8 mouse cellular contexts compared by ENCODE assay signal in the genomic region with DNA sequence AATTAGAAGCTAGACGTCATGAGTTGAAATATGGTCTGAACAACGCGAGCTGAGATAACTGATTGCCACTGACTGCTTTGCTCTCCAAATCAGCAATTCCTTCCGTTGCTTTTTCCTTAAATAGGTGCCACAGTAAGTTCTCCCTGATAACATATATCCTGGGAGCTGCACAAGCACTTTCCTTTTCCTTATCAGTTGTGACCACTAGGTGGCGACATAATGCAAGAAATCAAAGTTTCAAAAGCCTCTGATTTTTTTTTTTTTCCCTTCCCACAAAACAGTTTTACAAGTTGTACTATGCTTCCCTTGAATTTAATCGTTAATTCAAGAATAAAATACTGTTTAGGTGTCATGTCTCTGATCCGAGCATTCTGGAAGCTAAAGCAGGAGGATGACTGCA. TPM values are rescaled to one million over a fixed set of nuclear protein-coding genes. Genes with fewer than 3 reads are reported as not detected.
A peak's percentile ranks its signal among the peaks of the same experiment; 100 is the strongest.
DNase-seq lines count a peak whose midpoint lies in the region; ATAC-seq lines count a peak whose summit lies in the region.

No protein-coding gene starts in this region.

- WGBS in midbrain, embryonic 10.5 days = 6% methylated on average over 7 of the region's 7 CpGs
- 7% methylated on average over 7 of the region's 7 CpGs for WGBS in midbrain, embryonic 15.5 days

- H3K9ac ChIP-seq in midbrain, embryonic 15.5 days = no peak overlapping the region

- no peak overlapping the region for H3K4me3 ChIP-seq in midbrain, embryonic 10.5 days
- no peak overlapping the region for H3K4me3 ChIP-seq in midbrain, embryonic 15.5 days

- no peak overlapping the region for H3K27ac ChIP-seq in midbrain, embryonic 10.5 days (replicated peaks)
- H3K27ac ChIP-seq in midbrain, embryonic 15.5 days = no peak overlapping the region

- H3K9me3 ChIP-seq in midbrain, embryonic 10.5 days (replicated peaks) = no peaks in the 10 kb centered on the region
- H3K9me3 ChIP-seq in midbrain, embryonic 15.5 days = no peaks in the 10 kb centered on the region

- ATAC-seq in midbrain, embryonic 15.5 days (replicated peaks) = no peak
- ATAC-seq in common myeloid progenitor, adult 5-6 weeks (replicated peaks; ENCODE audit: low read depth, poor library complexity, severe bottlenecking) = peak; percentile 49; the same call in 1 of the 2 replicates
- peak; percentile 57 for ATAC-seq in megakaryocyte progenitor cell, adult 5-6 weeks (replicated peaks; ENCODE audit: poor library complexity)

- no peaks in the 10 kb centered on the region for H3K27me3 ChIP-seq in midbrain, embryonic 10.5 days (ENCODE audit: low read depth, poor library complexity, severe bottlenecking)
- H3K27me3 ChIP-seq in midbrain, embryonic 15.5 days (replicated peaks) = no peaks in the 10 kb centered on the region

- H3K36me3 ChIP-seq in midbrain, embryonic 10.5 days = no peaks in the 10 kb centered on the region
- H3K36me3 ChIP-seq in midbrain, embryonic 15.5 days (replicated peaks) = no peaks in the 10 kb centered on the region

- no peak overlapping the region for H3K4me2 ChIP-seq in midbrain, embryonic 15.5 days

- peak; percentile 67 for DNase-seq in adrenal gland, postnatal 10 days
- no peak for DNase-seq in adrenal gland, postnatal 25 days
- peak; percentile 20 for DNase-seq in midbrain, embryonic 10.5 days (ENCODE audit: low spot score)
- DNase-seq in induced T-regulatory cell, adult 2 months (ENCODE audit: low read depth) = peak; percentile 60
- no peak for DNase-seq in urinary bladder, adult 18-20 months (ENCODE audit: low spot score in 2 of 2)

- no peaks in the 10 kb centered on the region for H3K4me1 ChIP-seq in midbrain, embryonic 10.5 days
- H3K4me1 ChIP-seq in midbrain, embryonic 15.5 days = no peaks in the 10 kb centered on the region

RNA-seq across cellular contexts. Expression of a gene that starts 40.8 kb away (rescaled TPM):
- total RNA-seq in adrenal gland, postnatal 10 days (2021) = under 1 TPM; 0.42 to 0.55 TPM
- total RNA-seq in adrenal gland, postnatal 25 days (2021) = not detected in 2 replicates
- 0.17 and 0.21 TPM in 2 replicates for polyA plus RNA-seq in midbrain, embryonic 10.5 days (2016; fragmentation: Nextera tagmentation; extraction: Ambion mirVana)
- 11.1 and 11.6 TPM in 2 replicates for polyA plus RNA-seq in midbrain, embryonic 15.5 days (2015; fragmentation: Nextera tagmentation; extraction: Ambion mirVana)
- total RNA-seq in common myeloid progenitor, adult 5-6 weeks (2017) = not detected in 2 replicates
- not detected in 2 replicates for total RNA-seq in megakaryocyte progenitor cell, adult 5-6 weeks (2015)
- not detected in 2 replicates for total RNA-seq in megakaryocyte progenitor cell, adult 5-6 weeks (2017)

Comparison
In these comparisons a context has a peak if more than half of its experiments do, and no peak if none do; other contexts are left out.
1. DNase-seq: peak in adrenal gland, postnatal 10 days (single experiment), midbrain, embryonic 10.5 days (single experiment) and induced T-regulatory cell, adult 2 months (single experiment); none in adrenal gland, postnatal 25 days (single experiment) and urinary bladder, adult 18-20 months (0 of 2).